Mouse (Mus musculus) liver, postnatal 0 days (tissue): Measurements from ENCODE around the gene Magi2. TPM values are rescaled to one million over a fixed set of nuclear protein-coding genes. Genes with fewer than 3 reads are reported as not detected.

ENCODE experiments used
- ATAC-seq: fragments of 200-750 bp; cut with Nextera tagmentation; 2 replicates; pipeline ENCODE4 v1.8.0; 2017; ENCODE audit warnings: mild to moderate bottlenecking, moderate library complexity
- DNase-seq: peaks from one replicate; pipeline ENCODE4 v3.0.0-alpha.2; 2016
- H3K27ac ChIP-seq: fragments of 300-500 bp; sonication (generic); 2 replicates; pipeline ENCODE4 v1.5.1; 2014; ENCODE audit warnings: antibody characterized with exemption, moderate library complexity, mild to moderate bottlenecking, low read depth
- H3K27me3 ChIP-seq: fragments of 300-500 bp; sonication (generic); 2 replicates; pipeline ENCODE4 v1.6.1; 2014; ENCODE audit warnings: low read length, control low read depth, mixed read lengths; ENCODE audit not compliant: insufficient read depth
- H3K36me3 ChIP-seq: fragments of 300-500 bp; sonication (generic); replicated peaks from 2 replicates; pipeline ENCODE4 v1.6.1; 2014; ENCODE audit warnings: mild to moderate bottlenecking, control low read depth, low read length, moderate library complexity, mixed read lengths; ENCODE audit not compliant: insufficient read depth
- H3K4me1 ChIP-seq: fragments of 300-500 bp; sonication (generic); 2 replicates; pipeline ENCODE4 v1.6.1; 2014; ENCODE audit warnings: antibody characterized with exemption, mild to moderate bottlenecking, control low read depth; ENCODE audit not compliant: insufficient read depth
- H3K4me2 ChIP-seq: fragments of 300-500 bp; sonication (generic); 2 replicates; pipeline ENCODE4 v1.6.1; 2014; ENCODE audit warnings: low read depth, mild to moderate bottlenecking, low read length, moderate library complexity, mixed read lengths
- H3K4me3 ChIP-seq: fragments of 300-500 bp; sonication (generic); 2 replicates; pipeline ENCODE4 v1.5.1; 2014; ENCODE audit warnings: low read depth, low read length
- H3K9ac ChIP-seq: fragments of 300-500 bp; sonication (generic); replicated peaks from 2 replicates; pipeline ENCODE4 v1.6.1; 2014; ENCODE audit warnings: mild to moderate bottlenecking, moderate library complexity
- H3K9me3 ChIP-seq: fragments of 300-500 bp; sonication (generic); 2 replicates; pipeline ENCODE4 v1.6.1; 2016; ENCODE audit warnings: mild to moderate bottlenecking, control low read depth, low read length, mixed read lengths
- CTCF ChIP-seq: sonication (generic); IDR thresholded peaks from 2 replicates; pipeline ENCODE4 v1.5.1; 2016; ENCODE audit warnings: antibody characterized with exemption, low read depth
- EP300 ChIP-seq: IDR thresholded peaks from 2 replicates; pipeline ENCODE4 v1.6.1; 2016; ENCODE audit warnings: antibody characterized with exemption, low read depth, mild to moderate bottlenecking
- WGBS: fragments of 180-500 bp; shearing (Covaris S2); extraction: QIAGEN DNeasy Blood & Tissue Kit; methylation state at CpG from one replicate; pipeline ENCODE4 v1.1.7; 2014; ENCODE audit not compliant: insufficient replicate concordance; 5-methylcytosine and 5-hydroxymethylcytosine counted together
- polyA plus RNA-seq: library from polyadenylated mRNA; unstranded; fragments of >200 nt; fragmentation: Nextera tagmentation; extraction: Ambion mirVana; gene quantifications from 2 replicates; pipeline ENCODE4 v1.2.1, GENCODE M21; 2015

Magi2 gene
- polyA plus RNA-seq, 1 experiment from 2014 or later, result 0.08 TPM

- Histone ChIP-seq H3K4me1 (no peaks in the 10 kb centered on the region), H3K9ac (no peak overlapping the region), H3K27me3 (no peaks in the 10 kb centered on the region), H3K9me3 (no peaks in the 10 kb centered on the region), H3K36me3 (no peaks in the 10 kb centered on the region), H3K27ac (no peak overlapping the region), H3K4me2 (no peak overlapping the region), H3K4me3 (no peak overlapping the region)
- 80% methylated on average over 3 of the region's 3 CpGs for WGBS
- no peak for DNase-seq
- ATAC-seq, result no peak
- TF ChIP-seq EP300 (no peak), CTCF (no peak)
These were observed 1132.2 kb downstream of the Magi2 start for GRCm38 (mm10) chr5:20359021-20359420.

DNA sequence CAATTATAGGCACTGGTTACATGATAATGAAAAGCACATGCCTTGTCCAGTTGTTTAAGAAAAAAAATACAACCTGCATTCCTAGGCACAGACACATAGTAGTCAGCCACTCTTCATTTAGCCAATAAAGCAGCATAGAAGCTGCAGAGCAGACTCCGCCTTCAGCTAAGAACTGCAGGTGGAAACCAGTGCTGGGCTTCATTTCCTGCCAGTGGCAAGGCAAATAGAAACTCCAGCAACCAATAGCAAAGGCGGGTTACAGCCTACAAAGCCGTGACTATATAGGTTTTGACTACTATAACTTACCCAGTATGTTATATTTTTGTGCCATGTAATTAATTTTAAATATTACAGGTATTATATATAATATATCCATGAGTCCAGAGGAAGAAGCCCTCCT, 1135.3 kb downstream of the Magi2 start:
- no peak overlapping the region for H3K4me3 ChIP-seq
- no peaks in the 10 kb centered on the region for H3K27me3 ChIP-seq
- H3K36me3 ChIP-seq, result no peaks in the 10 kb centered on the region
- no peaks in the 10 kb centered on the region for H3K4me1 ChIP-seq
- no peak overlapping the region for H3K9ac ChIP-seq
- H3K27ac ChIP-seq, result no peak overlapping the region
- H3K4me2 ChIP-seq, result no peak overlapping the region
- WGBS, result 62% methylated on average over 3 of the region's 3 CpGs
- TF ChIP-seq EP300 (no peak), CTCF (no peak)
- DNase-seq (no peak), ATAC-seq (no peak)
- H3K9me3 ChIP-seq, result no peaks in the 10 kb centered on the region

DNA sequence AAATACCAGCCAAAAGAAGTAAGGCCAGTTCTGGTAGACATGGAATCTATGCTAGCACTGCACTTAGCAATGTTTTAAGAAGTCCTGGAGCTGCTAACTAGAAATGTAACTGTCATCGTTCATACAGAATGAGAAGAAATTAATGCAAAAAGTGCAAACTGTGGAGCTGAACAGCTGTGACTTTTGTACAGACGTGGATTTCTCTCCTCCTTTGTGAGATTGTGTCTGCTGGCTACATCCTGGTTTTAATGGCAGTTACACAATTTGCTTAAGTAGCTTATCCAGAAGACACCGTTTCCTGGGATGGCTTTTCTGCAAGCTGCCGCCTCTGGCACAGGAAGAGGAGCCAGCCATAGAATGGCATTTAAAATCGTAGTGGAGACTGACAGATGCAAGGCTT, 1136.4 kb downstream of the Magi2 start:
- WGBS, result 59% methylated on average over 5 of the region's 5 CpGs
- no peaks in the 10 kb centered on the region for H3K36me3 ChIP-seq
- TF ChIP-seq EP300, result no peak
- no peak overlapping the region for H3K4me2 ChIP-seq
- no peak overlapping the region for H3K9ac ChIP-seq
- DNase-seq (no peak), ATAC-seq (no peak)
- no peak overlapping the region for H3K27ac ChIP-seq
- H3K4me3 ChIP-seq, result no peak overlapping the region
- H3K4me1 ChIP-seq, result no peaks in the 10 kb centered on the region
- H3K27me3 ChIP-seq, result no peaks in the 10 kb centered on the region
- H3K9me3 ChIP-seq, result no peaks in the 10 kb centered on the region

GRCm38 (mm10) chr5:20373586-20373985, 1146.8 kb downstream of the Magi2 start:
- Histone ChIP-seq H3K36me3 (no peaks in the 10 kb centered on the region), H3K9me3 (no peaks in the 10 kb centered on the region), H3K4me2 (no peak overlapping the region), H3K27me3 (no peaks in the 10 kb centered on the region), H3K9ac (no peak overlapping the region), H3K4me1 (no peaks in the 10 kb centered on the region), H3K27ac (no peak overlapping the region), H3K4me3 (no peak overlapping the region)
- TF ChIP-seq EP300 (no peak), CTCF (no peak)
- WGBS, result 65% methylated on average over 1 of the region's 1 CpGs
- no peak for DNase-seq
- ATAC-seq, result no peak

DNA sequence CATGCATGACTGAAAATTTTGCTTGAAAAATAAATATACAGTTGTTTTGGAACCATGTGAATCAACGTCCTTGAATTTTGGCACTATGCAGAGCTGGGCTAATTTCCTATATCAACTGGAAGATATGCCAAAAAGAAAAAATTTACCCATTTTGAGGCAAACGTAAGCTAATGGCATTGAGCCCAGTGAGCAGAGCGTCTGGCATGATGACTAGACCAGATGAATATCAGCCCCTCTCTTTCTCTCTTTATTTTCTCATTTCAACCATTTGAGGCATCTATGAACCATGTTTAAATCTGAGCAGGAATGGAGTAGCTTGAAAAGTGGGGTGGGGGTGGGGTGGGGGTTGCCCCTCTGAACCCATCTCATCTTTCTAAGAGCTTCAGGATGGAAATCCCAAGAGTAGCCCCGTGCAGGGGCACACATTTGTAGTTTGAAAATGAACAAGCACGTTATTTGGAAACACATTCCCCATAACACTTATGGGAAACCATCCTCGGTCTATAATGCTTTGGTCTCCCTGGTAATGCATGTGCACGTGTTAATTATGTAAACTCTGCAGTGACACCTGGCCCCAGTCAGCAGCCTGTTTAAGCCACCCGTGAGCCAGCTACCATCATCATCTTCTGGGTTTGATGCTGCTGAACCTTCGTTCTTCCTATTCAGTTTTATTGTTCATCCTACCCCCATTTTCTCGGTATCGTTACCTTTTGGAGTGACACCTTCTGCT, 1151.4 kb downstream of the Magi2 start:
- Histone ChIP-seq H3K4me1 (no peaks in the 10 kb centered on the region), H3K27ac (no peak overlapping the region), H3K36me3 (no peaks in the 10 kb centered on the region), H3K9ac (no peak overlapping the region), H3K4me3 (no peak overlapping the region), H3K9me3 (no peaks in the 10 kb centered on the region), H3K27me3 (no peaks in the 10 kb centered on the region), H3K4me2 (no peak overlapping the region)
- no peak for TF ChIP-seq EP300
- TF ChIP-seq CTCF, result no peak
- WGBS, result 78% methylated on average over 11 of the region's 11 CpGs
- DNase-seq (no peak), ATAC-seq (no peak)

DNA sequence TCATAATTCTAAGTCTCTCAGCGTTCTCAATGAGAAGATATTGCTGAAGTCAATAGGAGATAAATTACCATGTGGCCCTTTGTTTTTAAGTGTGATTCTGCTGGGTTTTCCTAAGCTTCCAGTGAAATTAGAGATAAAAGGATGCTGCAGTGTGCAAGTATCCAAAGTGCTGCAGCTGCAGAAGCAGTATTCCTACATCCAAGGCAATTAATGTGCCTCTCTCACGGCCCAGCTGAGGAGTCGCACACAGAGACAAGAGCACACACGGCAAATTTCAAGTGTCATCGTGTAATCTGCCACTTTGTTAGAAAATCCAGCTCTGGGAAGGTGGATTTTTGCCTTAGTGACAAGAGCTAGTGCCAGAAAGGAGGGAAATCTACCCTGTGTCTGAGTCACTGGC, 1177.7 kb downstream of the Magi2 start:
- Histone ChIP-seq H3K4me3 (no peak overlapping the region), H3K27ac (no peak overlapping the region), H3K27me3 (no peaks in the 10 kb centered on the region), H3K36me3 (no peaks in the 10 kb centered on the region), H3K9me3 (no peaks in the 10 kb centered on the region), H3K9ac (no peak overlapping the region), H3K4me2 (no peak overlapping the region), H3K4me1 (no peaks in the 10 kb centered on the region)
- TF ChIP-seq CTCF (no peak), EP300 (no peak)
- DNase-seq (no peak), ATAC-seq (no peak)
- WGBS, result 75% methylated on average over 5 of the region's 5 CpGs
